Mouse (Mus musculus) C2C12 (cell line): ENCODE measurements around the gene Ddx43. TPM values are rescaled to one million over a fixed set of nuclear protein-coding genes. Genes with fewer than 3 reads are reported as not detected.

Source experiments
- H3K27me3 ChIP-seq: one replicate; pipeline ENCODE4 v1.6.1; 2011; ENCODE audit not compliant: control insufficient read depth, insufficient read depth, insufficient read length
- H3K36me3 ChIP-seq: one replicate; pipeline ENCODE4 v1.6.1; 2011; ENCODE audit not compliant: control insufficient read depth, insufficient read depth
- H3K4me3 ChIP-seq: one replicate; pipeline ENCODE4 v1.5.1; 2011; ENCODE audit warnings: mild to moderate bottlenecking, control low read depth; ENCODE audit not compliant: poor library complexity, insufficient read depth, severe bottlenecking
- H3K79me2 ChIP-seq: one replicate; pipeline ENCODE4 v1.6.1; 2011; ENCODE audit not compliant: control insufficient read depth, insufficient read depth
- H3K79me3 ChIP-seq: one replicate; pipeline ENCODE4 v1.6.1; 2011; ENCODE audit warnings: low read depth, control low read depth
- H3ac ChIP-seq: one replicate; pipeline ENCODE3; 2011; ENCODE audit warnings: low read depth; ENCODE audit not compliant: control insufficient read depth, insufficient read length
- CEBPB ChIP-seq: IDR thresholded peaks from one replicate; pipeline ENCODE4 v1.6.1; 2011; ENCODE audit warnings: low read depth, mild to moderate bottlenecking, control low read depth, moderate library complexity
- CTCF ChIP-seq: IDR thresholded peaks from one replicate; pipeline ENCODE4 v1.5.1; 2011; ENCODE audit not compliant: control insufficient read depth, insufficient read depth, insufficient read length
- FOSL1 ChIP-seq: IDR thresholded peaks from one replicate; pipeline ENCODE4 v1.8.0; 2011; ENCODE audit warnings: mild to moderate bottlenecking, low read length; ENCODE audit not compliant: poor library complexity, insufficient read depth, severe bottlenecking
- MAX ChIP-seq: IDR thresholded peaks from one replicate; pipeline ENCODE4 v1.6.1; 2011; ENCODE audit warnings: mild to moderate bottlenecking, control low read depth
- MYOD1 ChIP-seq: IDR thresholded peaks from one replicate; pipeline ENCODE4 v1.6.1; 2011; ENCODE audit warnings: low read depth; ENCODE audit not compliant: control insufficient read depth, insufficient read length
- MYOG ChIP-seq: IDR thresholded peaks from one replicate; pipeline ENCODE4 v1.6.1; 2011; ENCODE audit not compliant: control insufficient read depth, insufficient read length; ENCODE audit errors: extremely low read depth
- USF1 ChIP-seq: IDR thresholded peaks from one replicate; pipeline ENCODE4 v1.6.1; 2011; ENCODE audit warnings: low read depth, mild to moderate bottlenecking, control low read depth, moderate library complexity
- polyA plus RNA-seq: library from polyadenylated mRNA; unstranded; fragments of >200 nt; fragmentation: generic; extraction: Trizol; gene quantifications from one replicate; pipeline ENCODE4 v1.2.1, GENCODE M21; 2012; ENCODE audit warnings: missing spikeins

Gene Ddx43
- polyA plus RNA-seq, 1 experiment, result not detected

DNA sequence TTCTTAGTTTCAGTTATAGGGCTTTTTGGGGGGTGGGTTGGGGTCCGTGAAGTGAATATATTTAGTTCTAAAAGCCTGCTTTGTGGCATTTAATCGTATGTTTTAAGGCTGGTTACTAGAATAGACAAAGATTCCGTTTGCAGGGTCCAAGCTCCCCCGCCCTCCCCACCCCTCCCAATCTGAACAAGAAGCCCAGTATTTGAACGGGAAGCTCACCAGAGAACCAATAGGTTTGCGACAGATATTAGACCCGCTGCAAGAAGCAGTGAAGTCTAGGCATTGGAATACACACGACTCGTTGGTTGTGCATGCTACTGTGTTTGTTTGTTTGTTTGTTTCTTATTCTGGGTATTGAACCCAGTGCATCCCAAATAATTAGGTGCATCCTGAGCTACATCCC is 940 bp downstream of the Ddx43 start:
- Histone ChIP-seq H3K27me3 (no peaks in the 10 kb centered on the region), H3K79me3 (no peaks in the 10 kb centered on the region), H3K36me3 (no peaks in the 10 kb centered on the region), H3K4me3 (no peak overlapping the region), H3ac (no peak overlapping the region), H3K79me2 (no peaks in the 10 kb centered on the region)
- no peak for TF ChIP-seq MYOD1
- TF ChIP-seq MAX, result no peak
- no peak for TF ChIP-seq CTCF
- no peak for TF ChIP-seq MYOG
- no peak for TF ChIP-seq CEBPB
- no peak for TF ChIP-seq FOSL1
- no peak for TF ChIP-seq USF1

DNA sequence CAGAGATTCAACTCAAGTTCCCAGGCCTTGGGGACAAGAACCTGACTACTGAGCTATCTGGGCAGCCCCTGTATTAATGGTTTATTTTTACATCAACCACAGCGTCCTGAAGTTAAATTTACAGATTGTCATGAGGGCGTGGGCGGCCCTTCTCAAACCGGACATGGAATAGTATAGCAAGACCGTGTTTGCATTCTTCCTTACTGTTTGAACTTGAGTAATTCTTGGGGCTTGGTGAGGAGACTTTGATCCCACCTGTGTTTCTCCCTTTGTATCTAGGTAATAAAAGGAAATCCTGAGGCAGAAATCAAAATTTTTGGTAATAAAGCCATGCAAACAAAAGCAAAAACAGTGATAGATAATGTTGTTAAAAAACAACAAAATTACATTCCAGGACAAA is 5.0 kb downstream of the Ddx43 start:
- H3K79me3 ChIP-seq, result no peaks in the 10 kb centered on the region
- H3K27me3 ChIP-seq, result no peaks in the 10 kb centered on the region
- H3K79me2 ChIP-seq, result no peaks in the 10 kb centered on the region
- no peak overlapping the region for H3K4me3 ChIP-seq
- H3K36me3 ChIP-seq, result no peaks in the 10 kb centered on the region
- H3ac ChIP-seq, result no peak overlapping the region
- no peak for TF ChIP-seq MYOD1
- no peak for TF ChIP-seq CEBPB

DNA sequence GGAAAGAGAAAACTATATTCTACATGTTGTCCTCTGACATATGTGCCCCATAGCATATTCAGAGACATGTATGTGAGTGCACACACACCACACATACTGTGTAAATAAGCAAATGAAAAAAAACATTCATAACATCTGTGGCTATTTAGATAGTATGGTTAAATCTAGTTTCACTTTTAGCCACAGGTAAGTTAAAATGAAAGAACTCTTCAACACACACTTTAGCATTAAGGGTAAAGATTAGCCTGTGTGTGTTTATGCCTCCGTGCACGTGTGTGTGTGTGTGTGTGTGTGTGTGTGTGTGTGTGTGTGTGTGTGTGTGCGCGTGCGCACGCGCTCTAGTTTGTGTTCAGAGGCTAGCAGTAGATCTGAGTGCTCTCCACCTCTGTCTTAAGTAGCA is 6.0 kb downstream of the Ddx43 start:
- H3K27me3 ChIP-seq, result no peaks in the 10 kb centered on the region
- no peaks in the 10 kb centered on the region for H3K79me2 ChIP-seq
- no peak overlapping the region for H3K4me3 ChIP-seq
- H3K36me3 ChIP-seq, result no peaks in the 10 kb centered on the region
- no peak for TF ChIP-seq CEBPB
- TF ChIP-seq MAX, result no peak
- no peak for TF ChIP-seq MYOG
- no peak for TF ChIP-seq FOSL1
- no peak for TF ChIP-seq MYOD1
- no peak for TF ChIP-seq USF1
- TF ChIP-seq CTCF, result no peak
- no peak overlapping the region for H3ac ChIP-seq
- H3K79me3 ChIP-seq, result no peaks in the 10 kb centered on the region

DNA sequence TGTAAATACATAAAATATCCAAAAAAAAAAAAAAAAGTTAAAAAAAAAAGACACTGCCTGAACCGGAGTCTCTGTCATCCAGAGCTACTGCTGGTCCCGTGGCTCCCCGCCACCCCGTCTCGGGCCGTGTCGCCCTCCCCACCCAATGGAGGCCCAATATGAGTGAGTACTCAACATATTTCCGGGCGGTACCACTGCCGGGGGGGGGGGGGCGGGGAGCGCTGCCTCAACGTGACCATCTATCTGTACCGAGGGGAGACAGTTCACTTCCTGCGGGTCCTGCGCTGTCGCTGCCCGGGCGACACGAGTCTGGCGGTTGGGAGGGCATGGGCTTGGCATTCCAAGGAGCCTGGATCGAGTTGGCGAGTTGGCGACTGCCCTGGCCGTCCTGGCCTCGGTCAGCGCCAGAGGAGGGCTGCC is 31.8 kb downstream of the Ddx43 start:
- Histone ChIP-seq H3K27me3 (no peaks in the 10 kb centered on the region), H3ac (no peak overlapping the region), H3K4me3 (no peak overlapping the region), H3K79me3 (no peaks in the 10 kb centered on the region), H3K36me3 (no peaks in the 10 kb centered on the region), H3K79me2 (no peaks in the 10 kb centered on the region)
- no peak for TF ChIP-seq CEBPB
- TF ChIP-seq CTCF, result no peak
- no peak for TF ChIP-seq USF1
- no peak for TF ChIP-seq MAX
- TF ChIP-seq MYOD1, result no peak
- no peak for TF ChIP-seq FOSL1
- no peak for TF ChIP-seq MYOG

DNA sequence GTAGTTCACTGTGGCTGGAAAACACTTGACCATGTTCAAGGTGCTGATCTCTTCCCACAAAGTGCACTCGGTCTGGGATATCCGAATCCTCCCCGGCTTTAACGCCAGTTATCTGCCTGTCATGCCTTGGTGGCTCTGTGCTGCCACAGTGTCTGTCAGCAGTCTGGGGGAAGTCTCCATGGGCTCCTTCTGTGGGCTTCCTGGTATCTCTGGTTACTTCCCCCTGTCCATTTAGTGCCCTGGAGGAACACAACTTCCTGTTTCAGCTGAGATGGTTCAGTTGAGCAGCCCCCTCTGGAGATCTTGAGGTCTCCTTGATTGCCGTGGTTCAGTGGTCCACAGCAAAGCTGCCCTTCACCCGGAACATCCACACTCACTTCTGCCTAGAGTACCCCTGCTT is 32.6 kb downstream of the Ddx43 start:
- H3ac ChIP-seq, result no peak overlapping the region
- no peaks in the 10 kb centered on the region for H3K36me3 ChIP-seq
- H3K79me3 ChIP-seq, result no peaks in the 10 kb centered on the region
- H3K4me3 ChIP-seq, result no peak overlapping the region
- H3K27me3 ChIP-seq, result no peaks in the 10 kb centered on the region
- TF ChIP-seq CTCF (no peak), MYOD1 (no peak), FOSL1 (no peak), USF1 (no peak), MYOG (no peak), CEBPB (no peak), MAX (no peak)
- no peaks in the 10 kb centered on the region for H3K79me2 ChIP-seq

DNA sequence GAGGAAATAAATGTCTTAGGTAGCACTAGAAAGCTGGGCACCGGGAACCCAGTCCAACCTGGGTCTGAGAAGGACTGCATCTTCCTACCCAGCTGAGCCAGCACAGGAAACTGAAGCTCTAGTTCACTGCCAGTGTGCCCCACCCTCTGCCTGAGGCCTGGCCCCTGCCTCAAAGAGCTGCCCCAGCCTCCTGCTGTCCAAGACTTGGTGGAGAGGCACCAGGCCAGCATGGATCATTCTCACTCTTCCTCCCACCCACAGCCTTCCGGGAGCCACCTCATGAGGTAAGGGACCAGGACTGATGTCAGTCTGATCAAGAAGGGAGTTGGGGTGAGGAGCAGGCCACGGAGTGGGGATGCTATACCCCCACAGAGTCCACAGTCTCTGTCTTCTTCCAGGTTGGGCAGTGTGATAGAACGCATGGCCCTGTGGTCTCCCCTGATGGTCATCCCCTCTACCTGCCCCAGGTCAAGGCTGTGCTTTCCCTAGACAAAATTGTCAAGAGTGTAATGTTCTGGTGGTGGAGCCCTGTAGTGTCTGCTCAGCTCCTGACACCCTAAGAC is 33.4 kb downstream of the Ddx43 start:
- no peaks in the 10 kb centered on the region for H3K36me3 ChIP-seq
- no peaks in the 10 kb centered on the region for H3K79me3 ChIP-seq
- H3K79me2 ChIP-seq, result no peaks in the 10 kb centered on the region
- no peak overlapping the region for H3ac ChIP-seq
- H3K27me3 ChIP-seq, result no peaks in the 10 kb centered on the region
- H3K4me3 ChIP-seq, result no peak overlapping the region
- TF ChIP-seq CTCF, result no peak
- no peak for TF ChIP-seq USF1
- TF ChIP-seq FOSL1, result no peak
- no peak for TF ChIP-seq MYOD1
